Mouse (Mus musculus) small intestine, adult 2 months (tissue): ENCODE measurements around the gene Gm36245.

Source experiments
- CTCF ChIP-seq: fragments of 200-500 bp; IDR thresholded peaks from 2 replicates; pipeline ENCODE4 v1.5.1; 2012; ENCODE audit warnings: low read depth, mild to moderate bottlenecking, control low read depth, inconsistent platforms, low read length, moderate library complexity, mixed read lengths; ENCODE audit not compliant: insufficient replicate concordance, insufficient read length; ENCODE audit errors: extremely low read depth
- POLR2A ChIP-seq: fragments of 200-500 bp; IDR thresholded peaks from 2 replicates; pipeline ENCODE4 v1.6.1; 2012; ENCODE audit warnings: low read depth, mild to moderate bottlenecking, control low read depth, inconsistent platforms, low read length, moderate library complexity

GRCm38 (mm10) chr15:77579311-77579710, 19.7 kb upstream of the Gm36245 start:
- TF ChIP-seq CTCF, result no peak
- TF ChIP-seq POLR2A, result no peak
